Mouse (Mus musculus) heart, adult 8-10 months (tissue): ENCODE measurements around the gene Veph1. TPM values are rescaled to one million over a fixed set of nuclear protein-coding genes. Genes with fewer than 3 reads are reported as not detected.

Source experiments
- DNase-seq: peaks from one replicate; pipeline ENCODE4 v3.0.0; 2022; ENCODE audit warnings: low spot score
- total RNA-seq, 4 experiments: library from RNA; stranded (reverse); gene quantifications; 2 replicates each; pipeline ENCODE4 v1.2.4; 2022

Gene Veph1
- total RNA-seq, 4 experiments from 2014 or later, result 0.03 TPM; not detected in 3

- DNase-seq, result no peak
These were observed 194.1 kb downstream of the Veph1 start for GRCm38 (mm10) chr3:66102599-66102932.

- no peak for DNase-seq
These were observed 194.6 kb downstream of the Veph1 start for GRCm38 (mm10) chr3:66101809-66102598.

GRCm38 (mm10) chr3:66101074-66101473, 195.6 kb downstream of the Veph1 start:
- DNase-seq, result no peak

DNA sequence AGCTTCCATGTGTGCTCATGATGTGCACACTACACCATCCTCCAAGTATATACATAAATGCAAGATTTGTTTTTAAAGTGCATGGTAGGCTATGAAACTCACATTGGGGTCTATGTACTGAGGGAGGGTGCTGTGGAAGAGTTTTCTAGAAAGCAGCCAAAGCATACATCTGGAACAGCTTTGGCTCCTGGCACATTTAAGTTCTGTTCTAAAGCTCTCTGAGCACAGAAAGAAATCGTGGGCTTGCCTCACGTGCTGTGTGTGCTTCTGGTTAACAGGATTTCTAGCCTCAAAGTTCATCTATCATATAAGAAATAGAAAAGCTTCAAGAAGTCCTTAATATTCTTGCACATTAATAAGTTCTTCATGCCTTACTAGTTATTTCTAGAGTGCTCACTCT, 204.9 kb downstream of the Veph1 start:
- DNase-seq, result no peak

DNA sequence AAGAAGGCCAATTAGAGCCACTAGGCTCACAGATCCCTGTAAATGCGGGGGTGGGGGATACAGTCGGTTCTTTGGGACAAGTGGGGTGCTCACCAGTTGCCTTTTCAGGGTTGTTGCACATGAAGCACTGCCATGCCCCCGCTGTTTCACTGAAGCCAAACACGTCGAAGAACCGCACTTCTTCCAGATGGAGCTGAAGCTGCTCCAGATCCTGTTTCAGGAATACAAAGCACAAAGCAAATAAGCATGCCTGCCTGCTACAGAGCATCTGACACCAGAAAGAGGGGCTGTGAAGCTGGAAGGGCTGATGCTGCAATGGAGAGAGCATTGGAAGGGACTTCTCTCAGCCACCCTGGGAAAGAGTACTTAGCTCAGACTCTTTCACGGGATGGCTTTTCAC, 209.0 kb downstream of the Veph1 start:
- DNase-seq, result no peak

GRCm38 (mm10) chr3:66083856-66084255, 212.8 kb downstream of the Veph1 start:
- no peak for DNase-seq

GRCm38 (mm10) chr3:66083407-66083806, 213.2 kb downstream of the Veph1 start:
- DNase-seq, result no peak

- DNase-seq, result no peak
These were observed 213.7 kb downstream of the Veph1 start for GRCm38 (mm10) chr3:66082975-66083374.

DNA sequence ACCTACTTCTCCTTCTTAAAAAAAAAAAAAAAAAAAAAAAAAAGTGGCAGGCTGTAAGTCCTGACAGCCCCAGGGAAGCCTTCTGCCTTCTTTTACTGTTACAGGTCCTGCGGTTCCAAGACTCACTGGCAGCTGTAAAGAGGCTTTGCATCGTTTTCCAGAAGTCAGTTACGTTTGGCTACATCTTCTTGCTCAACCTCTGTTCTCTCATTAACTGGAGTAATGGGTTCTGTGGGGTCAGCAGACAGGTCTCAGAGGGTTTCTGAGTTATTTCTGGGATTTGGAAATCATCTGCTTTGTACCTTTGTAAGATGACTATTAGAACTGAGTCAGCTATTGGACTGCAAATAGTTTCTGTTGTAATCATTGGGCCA, 215.3 kb downstream of the Veph1 start:
- peak; percentile 4 for DNase-seq

- no peak for DNase-seq
These were observed 215.8 kb downstream of the Veph1 start for GRCm38 (mm10) chr3:66080631-66081362.

GRCm38 (mm10) chr3:66079886-66080285, 216.8 kb downstream of the Veph1 start:
- DNase-seq, result no peak

GRCm38 (mm10) chr3:66078898-66079537, 217.6 kb downstream of the Veph1 start:
- no peak for DNase-seq

DNA sequence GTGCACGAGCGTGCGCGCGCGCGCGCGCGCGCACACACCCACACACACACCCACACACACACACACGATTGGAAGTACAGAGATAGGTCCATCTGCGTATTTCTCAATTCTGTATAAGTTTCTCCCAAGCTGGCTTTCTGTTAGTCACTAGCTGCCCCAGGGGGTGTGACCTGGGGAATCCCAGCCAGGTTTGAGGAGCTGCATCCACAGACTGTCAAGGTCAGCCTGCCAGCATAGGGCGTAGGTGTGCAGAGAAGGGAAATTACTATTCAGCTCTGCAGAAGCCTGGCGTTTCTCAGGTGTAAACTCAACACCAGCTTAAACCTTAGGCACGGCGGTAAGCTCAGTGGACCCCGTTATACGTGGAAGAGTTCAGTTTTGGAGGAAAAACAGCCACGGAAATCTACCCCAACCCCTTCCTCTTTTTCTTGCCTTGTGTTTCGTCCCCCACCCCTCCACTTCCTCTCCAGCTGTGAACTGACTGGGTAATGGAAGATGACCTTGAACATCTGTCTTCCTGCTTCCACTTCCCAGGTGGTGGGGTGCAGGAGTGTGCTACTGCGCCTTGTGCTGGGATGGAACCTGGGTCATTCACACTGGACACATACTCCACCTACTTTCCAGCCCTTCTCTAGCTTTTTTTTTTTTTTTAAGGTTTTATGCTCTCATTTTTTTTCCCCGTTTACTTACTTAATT, 218.5 kb downstream of the Veph1 start:
- no peak for DNase-seq

DNA sequence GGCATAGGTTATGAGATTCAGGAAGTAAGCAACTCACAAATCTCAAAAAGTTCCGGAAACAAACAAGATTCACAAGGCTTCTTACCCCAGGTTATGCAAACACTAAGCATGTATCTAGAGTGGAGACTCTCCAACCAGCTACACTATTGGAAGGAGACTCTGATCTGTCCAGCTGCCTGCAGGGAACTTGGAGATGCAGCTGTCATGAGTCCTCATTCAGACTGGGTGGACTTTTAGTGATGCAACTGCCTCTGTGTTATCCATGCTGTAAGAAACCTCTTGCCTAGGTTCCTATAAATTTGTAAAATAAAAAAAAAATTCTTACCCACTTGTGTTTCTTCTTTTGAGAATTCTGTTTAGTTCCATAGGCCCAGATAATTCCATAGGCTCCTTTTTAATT, 226.4 kb downstream of the Veph1 start:
- DNase-seq, result no peak

DNA sequence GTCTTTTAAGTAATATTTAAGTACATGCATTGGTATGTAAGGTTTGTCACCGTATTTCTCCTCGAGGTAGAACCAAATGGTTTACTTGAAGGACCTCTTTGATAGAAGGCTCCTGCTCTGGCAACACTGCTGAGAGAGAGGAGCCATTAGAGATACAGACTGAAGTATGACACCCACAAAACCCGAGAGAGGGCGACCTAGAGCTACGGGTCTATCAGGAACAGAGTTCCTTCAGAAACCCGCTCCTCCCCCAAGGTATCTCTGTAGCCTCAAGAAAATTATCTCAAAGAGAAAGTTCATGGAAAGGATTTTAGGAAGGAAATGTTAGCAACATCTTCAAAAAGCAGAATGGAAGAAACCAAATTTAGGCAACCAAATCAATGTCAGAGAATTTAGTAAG, 232.8 kb downstream of the Veph1 start:
- no peak for DNase-seq

- no peak for DNase-seq
These were observed 239.7 kb downstream of the Veph1 start for GRCm38 (mm10) chr3:66056912-66057311.

GRCm38 (mm10) chr3:66055652-66056051, 241.0 kb downstream of the Veph1 start:
- no peak for DNase-seq

DNA sequence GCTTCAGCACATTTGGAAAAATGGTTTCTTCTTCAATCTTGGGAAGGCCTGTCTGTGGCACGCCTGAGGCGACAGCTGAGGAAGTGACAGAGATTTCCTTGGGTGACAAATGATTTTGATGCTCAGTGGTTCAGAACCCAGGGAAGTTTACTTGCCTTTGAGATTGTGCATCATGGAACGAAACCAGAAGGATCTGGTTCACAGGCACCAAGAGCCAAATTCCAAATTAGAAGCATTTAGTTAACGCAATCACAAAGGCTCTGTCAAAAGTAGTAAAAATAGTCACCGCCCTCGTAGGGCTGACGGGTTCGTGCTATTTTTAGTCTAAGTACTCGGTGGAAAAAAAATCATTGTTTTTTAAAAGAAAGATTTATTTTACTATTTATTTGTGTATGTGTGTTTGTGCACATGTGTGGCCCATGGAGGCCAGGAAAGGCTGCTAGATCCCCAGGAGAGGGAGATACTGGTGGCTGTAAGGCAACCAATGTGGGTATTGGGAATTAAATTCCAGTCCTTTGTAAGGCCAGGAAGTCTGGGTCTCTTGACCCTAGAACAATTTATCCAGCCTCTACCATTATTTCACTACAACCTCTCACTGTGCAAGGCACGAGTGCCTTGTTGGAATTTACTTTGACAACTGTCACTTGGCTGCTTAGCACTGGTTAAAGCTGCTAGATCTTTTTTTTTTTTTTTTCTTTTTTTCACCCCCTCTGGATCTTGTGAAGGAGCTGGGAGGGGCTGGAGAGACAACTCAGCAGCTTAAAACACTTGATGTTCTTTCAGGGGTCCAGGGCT, 246.3 kb downstream of the Veph1 start:
- no peak for DNase-seq

DNA sequence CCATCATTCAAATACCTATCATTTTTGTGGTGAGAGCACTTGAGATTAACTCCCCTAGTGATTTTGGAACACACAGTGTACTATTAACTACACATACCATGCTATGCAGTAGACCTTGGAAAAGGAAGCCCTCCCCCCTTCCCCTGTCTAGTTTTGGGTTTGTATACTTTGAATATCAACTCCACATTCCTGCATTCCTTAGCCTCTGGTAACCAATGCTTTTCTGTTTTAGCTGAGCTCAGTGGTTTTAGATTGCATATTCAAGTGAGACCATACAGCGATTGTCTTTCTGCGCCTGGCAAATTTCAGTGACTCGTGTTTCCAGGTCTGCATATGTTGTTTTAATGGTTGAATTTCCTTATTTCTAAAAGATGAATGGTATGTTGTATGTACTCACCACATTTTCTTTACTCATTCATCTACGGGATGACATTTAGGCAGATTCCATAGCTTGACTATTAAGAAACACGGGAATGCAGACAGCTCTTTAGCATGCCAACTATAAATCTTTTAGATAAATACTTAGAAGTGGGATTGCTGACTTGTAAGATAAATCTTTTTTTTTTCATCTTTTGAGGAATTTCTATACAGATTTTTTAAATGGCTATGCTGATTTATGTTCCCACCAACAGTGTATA, 255.7 kb downstream of the Veph1 start:
- DNase-seq, result no peak

- no peak for DNase-seq
These were observed 261.4 kb downstream of the Veph1 start for GRCm38 (mm10) chr3:66035226-66035625.

DNA sequence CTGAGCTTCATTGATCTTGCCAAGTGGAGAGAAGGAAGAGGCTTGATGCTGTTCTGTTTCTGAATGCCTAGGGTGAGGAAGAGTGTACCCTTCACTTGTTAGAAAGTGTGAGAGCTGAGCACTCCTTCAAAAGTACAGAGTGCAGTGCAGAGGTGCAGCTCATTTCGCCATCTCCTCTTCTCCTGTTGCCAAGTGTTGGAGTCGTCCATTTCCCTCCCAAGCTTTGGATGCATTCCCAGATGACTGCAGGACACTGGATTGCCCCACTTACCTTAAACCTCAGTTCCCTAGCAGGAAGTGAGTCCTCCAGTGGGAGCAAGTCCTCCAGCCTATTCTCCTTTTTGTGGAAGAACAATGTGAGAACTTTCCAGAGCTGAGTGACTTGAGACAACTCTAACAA, 263.3 kb downstream of the Veph1 start:
- DNase-seq, result peak; percentile 15
